8 mouse cellular contexts compared by ENCODE assay signal in the genomic region with DNA sequence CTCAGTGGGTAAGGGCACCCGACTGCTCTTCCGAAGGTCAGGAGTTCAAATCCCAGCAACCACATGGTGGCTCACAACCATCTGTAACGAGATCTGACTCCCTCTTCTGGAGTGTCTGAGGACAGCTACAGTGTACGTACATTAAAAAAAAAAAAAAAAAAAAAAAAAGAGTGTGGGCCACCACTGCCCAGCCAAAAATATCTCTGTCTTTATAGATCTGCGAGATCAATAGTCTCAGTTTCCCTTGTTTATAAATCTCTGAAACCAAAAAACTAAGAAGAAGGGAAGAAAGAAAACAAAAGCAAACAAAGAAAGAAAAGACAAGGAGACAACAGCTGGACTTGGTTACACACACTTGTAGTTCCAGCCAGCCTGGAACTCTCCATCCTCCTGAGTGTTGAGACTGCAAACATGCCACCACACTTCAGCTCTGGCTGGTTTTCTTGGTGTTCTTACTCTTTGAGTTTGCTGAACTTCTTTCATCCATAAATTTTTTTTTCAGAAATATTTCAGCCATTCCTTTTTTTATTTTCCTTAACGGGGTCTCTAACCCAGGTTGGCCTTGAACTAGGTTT. TPM values are rescaled to one million over a fixed set of nuclear protein-coding genes. Genes with fewer than 3 reads are reported as not detected.
A peak's percentile ranks its signal among the peaks of the same experiment; 100 is the strongest.
DNase-seq lines count a peak whose midpoint lies in the region; ATAC-seq and TF ChIP-seq lines count a peak whose summit lies in the region.

No protein-coding gene starts in this region.

- H3K27ac ChIP-seq in intestine, embryonic 14.5 days (ENCODE audit: low read depth): no peak overlapping the region; the same call in 1 of the 2 replicates
- H3K27ac ChIP-seq in intestine, embryonic 16.5 days (ENCODE audit: low read length): no peak overlapping the region
- H3K27ac ChIP-seq in ES-Bruce4 (ENCODE audit: insufficient read depth, low read length): peak overlapping the region; percentile 84
- peak overlapping the region; percentile 79 for H3K27ac ChIP-seq in embryonic facial prominence, embryonic 10.5 days (replicated peaks)
- no peak overlapping the region for H3K27ac ChIP-seq in kidney, embryonic 15.5 days

- ATAC-seq in intestine, embryonic 14.5 days (replicated peaks; ENCODE audit: low FRiP score, low TSS enrichment, low read depth): no peak
- ATAC-seq in intestine, embryonic 16.5 days: no peak
- ATAC-seq in kidney, embryonic 15.5 days (replicated peaks; ENCODE audit: low FRiP score): no peak

- TF ChIP-seq POLR2A in ES-Bruce4 (IDR thresholded peaks at IDR 0.05; ENCODE audit: insufficient read depth, low read length): no peak

- no peaks in the 10 kb centered on the region for H3K9me3 ChIP-seq in intestine, embryonic 14.5 days (ENCODE audit: control insufficient read depth, low read length)
- no peaks in the 10 kb centered on the region for H3K9me3 ChIP-seq in intestine, embryonic 16.5 days (ENCODE audit: control insufficient read depth, low read length)
- no peaks in the 10 kb centered on the region for H3K9me3 ChIP-seq in ES-Bruce4 (replicated peaks; ENCODE audit: control insufficient read depth, insufficient read depth, low read length, poor library complexity, severe bottlenecking)
- H3K9me3 ChIP-seq in embryonic facial prominence, embryonic 10.5 days: no peaks in the 10 kb centered on the region
- H3K9me3 ChIP-seq in kidney, embryonic 15.5 days (replicated peaks): no peaks in the 10 kb centered on the region

- H3K4me2 ChIP-seq in intestine, embryonic 14.5 days (ENCODE audit: low read length): peak overlapping the region; percentile 20; the same call in 1 of the 2 replicates
- no peak overlapping the region for H3K4me2 ChIP-seq in intestine, embryonic 16.5 days (ENCODE audit: low read depth, low read length)
- H3K4me2 ChIP-seq in kidney, embryonic 15.5 days: no peak overlapping the region

- TF ChIP-seq EP300 in ES-Bruce4 (IDR thresholded peaks at IDR 0.05; ENCODE audit: insufficient read depth, low read depth, low read length): no peak

- DNase-seq in intestine, embryonic 14.5 days (ENCODE audit: low spot score): no peak
- no peak for DNase-seq in embryonic facial prominence, embryonic 10.5 days (ENCODE audit: low spot score)
- DNase-seq in lung, adult 18-20 months: peak; percentile 34 to 42
- DNase-seq in embryo, embryonic 11 days: no peak
- no peak for DNase-seq in spleen, postnatal 10 days (ENCODE audit: low spot score in 2 of 2)

- WGBS in intestine, embryonic 14.5 days: 72% methylated on average over 6 of the region's 6 CpGs
- WGBS in intestine, embryonic 16.5 days: 69% methylated on average over 6 of the region's 6 CpGs
- 77% methylated on average over 6 of the region's 6 CpGs for WGBS in embryonic facial prominence, embryonic 10.5 days
- WGBS in kidney, embryonic 15.5 days: 75% methylated on average over 6 of the region's 6 CpGs

- peaks cover 17% of the 10 kb centered on the region for H3K4me1 ChIP-seq in intestine, embryonic 14.5 days (replicated peaks; ENCODE audit: control insufficient read depth, insufficient read depth, low read length)
- peaks cover 19% of the 10 kb centered on the region for H3K4me1 ChIP-seq in intestine, embryonic 16.5 days (ENCODE audit: control insufficient read depth, insufficient read depth, low read length)
- H3K4me1 ChIP-seq in ES-Bruce4 (ENCODE audit: control insufficient read depth, insufficient read depth, low read length): no peaks in the 10 kb centered on the region
- H3K4me1 ChIP-seq in embryonic facial prominence, embryonic 10.5 days: peaks cover 32% of the 10 kb centered on the region
- peaks cover 29% of the 10 kb centered on the region for H3K4me1 ChIP-seq in kidney, embryonic 15.5 days

- H3K9ac ChIP-seq in intestine, embryonic 14.5 days (ENCODE audit: low read length): no peak overlapping the region
- H3K9ac ChIP-seq in intestine, embryonic 16.5 days (ENCODE audit: low read depth, low read length): no peak overlapping the region
- H3K9ac ChIP-seq in ES-Bruce4 (ENCODE audit: low read depth, poor library complexity, severe bottlenecking): peak overlapping the region; percentile 36; the same call in 1 of the 2 replicates
- no peak overlapping the region for H3K9ac ChIP-seq in kidney, embryonic 15.5 days

- no peaks in the 10 kb centered on the region for H3K36me3 ChIP-seq in intestine, embryonic 14.5 days (ENCODE audit: control insufficient read depth, insufficient read depth, low read length)
- H3K36me3 ChIP-seq in intestine, embryonic 16.5 days (ENCODE audit: control insufficient read depth, insufficient read depth, low read length): peaks cover 4% of the 10 kb centered on the region; the same call in 1 of the 2 replicates
- no peaks in the 10 kb centered on the region for H3K36me3 ChIP-seq in ES-Bruce4 (ENCODE audit: control insufficient read depth, insufficient read depth, low read length, poor library complexity, severe bottlenecking)
- H3K36me3 ChIP-seq in embryonic facial prominence, embryonic 10.5 days (replicated peaks): peaks cover 5% of the 10 kb centered on the region
- H3K36me3 ChIP-seq in kidney, embryonic 15.5 days: peaks cover 5% of the 10 kb centered on the region

- H3K27me3 ChIP-seq in intestine, embryonic 14.5 days (replicated peaks; ENCODE audit: control insufficient read depth, insufficient read depth, low read length): no peaks in the 10 kb centered on the region
- H3K27me3 ChIP-seq in intestine, embryonic 16.5 days (replicated peaks; ENCODE audit: control insufficient read depth, insufficient read depth, low read length): no peaks in the 10 kb centered on the region
- H3K27me3 ChIP-seq in ES-Bruce4 (ENCODE audit: control insufficient read depth, insufficient read depth, low read length, poor library complexity, severe bottlenecking): no peaks in the 10 kb centered on the region
- H3K27me3 ChIP-seq in embryonic facial prominence, embryonic 10.5 days (replicated peaks; ENCODE audit: low read depth, poor library complexity, severe bottlenecking): no peaks in the 10 kb centered on the region
- H3K27me3 ChIP-seq in kidney, embryonic 15.5 days: no peaks in the 10 kb centered on the region

- H3K4me3 ChIP-seq in intestine, embryonic 14.5 days (ENCODE audit: low read depth, low read length): no peak overlapping the region
- H3K4me3 ChIP-seq in intestine, embryonic 16.5 days (ENCODE audit: low read length): no peak overlapping the region
- no peak overlapping the region for H3K4me3 ChIP-seq in ES-Bruce4 (ENCODE audit: low read depth, low read length)
- H3K4me3 ChIP-seq in embryonic facial prominence, embryonic 10.5 days: peak overlapping the region; percentile 13; the same call in 1 of the 2 replicates
- H3K4me3 ChIP-seq in kidney, embryonic 15.5 days (replicated peaks): no peak overlapping the region

- no peak for TF ChIP-seq CTCF in ES-Bruce4 (IDR thresholded peaks at IDR 0.05; ENCODE audit: low read depth, low read length)

RNA-seq across cellular contexts. Expression of a gene that starts 3.2 kb away (rescaled TPM):
- polyA plus RNA-seq in intestine, embryonic 14.5 days (2014; fragmentation: Nextera tagmentation; extraction: Ambion mirVana): 83.0 and 89.8 TPM in 2 replicates
- 78.6 and 82.0 TPM in 2 replicates for polyA plus RNA-seq in intestine, embryonic 16.5 days (2015; fragmentation: Nextera tagmentation; extraction: Ambion mirVana)
- polyA plus RNA-seq in ES-Bruce4 (2011; ENCODE audit: insufficient read depth, insufficient read length, low read depth, missing spikeins): 56.7 and 66.9 TPM in 2 replicates
- 96.6 and 101 TPM in 2 replicates for polyA plus RNA-seq in embryonic facial prominence, embryonic 10.5 days (2016; fragmentation: Nextera tagmentation; extraction: Ambion mirVana)
- 74.2 and 87.2 TPM in 2 replicates for polyA plus RNA-seq in kidney, embryonic 15.5 days (2015; fragmentation: Nextera tagmentation; extraction: Ambion mirVana)

RNA-seq across cellular contexts. Expression of a gene that starts 15.3 kb away (rescaled TPM):
- 221 and 245 TPM in 2 replicates for polyA plus RNA-seq in intestine, embryonic 14.5 days (2014; fragmentation: Nextera tagmentation; extraction: Ambion mirVana)
- 164 and 179 TPM in 2 replicates for polyA plus RNA-seq in intestine, embryonic 16.5 days (2015; fragmentation: Nextera tagmentation; extraction: Ambion mirVana)
- polyA plus RNA-seq in ES-Bruce4 (2011; ENCODE audit: insufficient read depth, insufficient read length, low read depth, missing spikeins): 92.0 and 95.2 TPM in 2 replicates
- 265 and 272 TPM in 2 replicates for polyA plus RNA-seq in embryonic facial prominence, embryonic 10.5 days (2016; fragmentation: Nextera tagmentation; extraction: Ambion mirVana)
- 200 and 215 TPM in 2 replicates for polyA plus RNA-seq in kidney, embryonic 15.5 days (2015; fragmentation: Nextera tagmentation; extraction: Ambion mirVana)

RNA-seq across cellular contexts. Expression of a gene that starts 15.4 kb away (rescaled TPM):
- polyA plus RNA-seq in intestine, embryonic 14.5 days (2014; fragmentation: Nextera tagmentation; extraction: Ambion mirVana): 23.8 and 28.3 TPM in 2 replicates
- polyA plus RNA-seq in intestine, embryonic 16.5 days (2015; fragmentation: Nextera tagmentation; extraction: Ambion mirVana): 40.6 and 40.7 TPM in 2 replicates
- 8.9 and 9.3 TPM in 2 replicates for polyA plus RNA-seq in ES-Bruce4 (2011; ENCODE audit: insufficient read depth, insufficient read length, low read depth, missing spikeins)
- 40.0 and 42.1 TPM in 2 replicates for polyA plus RNA-seq in embryonic facial prominence, embryonic 10.5 days (2016; fragmentation: Nextera tagmentation; extraction: Ambion mirVana)
- polyA plus RNA-seq in kidney, embryonic 15.5 days (2015; fragmentation: Nextera tagmentation; extraction: Ambion mirVana): 36.5 and 39.9 TPM in 2 replicates

RNA-seq across cellular contexts. Expression of a gene that starts 24.9 kb away (rescaled TPM):
- polyA plus RNA-seq in intestine, embryonic 14.5 days (2014; fragmentation: Nextera tagmentation; extraction: Ambion mirVana): 106 and 115 TPM in 2 replicates
- 42.0 and 47.6 TPM in 2 replicates for polyA plus RNA-seq in intestine, embryonic 16.5 days (2015; fragmentation: Nextera tagmentation; extraction: Ambion mirVana)
- 114 and 127 TPM in 2 replicates for polyA plus RNA-seq in ES-Bruce4 (2011; ENCODE audit: insufficient read depth, insufficient read length, low read depth, missing spikeins)
- 121 and 132 TPM in 2 replicates for polyA plus RNA-seq in embryonic facial prominence, embryonic 10.5 days (2016; fragmentation: Nextera tagmentation; extraction: Ambion mirVana)
- polyA plus RNA-seq in kidney, embryonic 15.5 days (2015; fragmentation: Nextera tagmentation; extraction: Ambion mirVana): 44.1 and 51.8 TPM in 2 replicates

RNA-seq across cellular contexts. Expression of a gene that starts 36.8 kb away (rescaled TPM):
- polyA plus RNA-seq in intestine, embryonic 14.5 days (2014; fragmentation: Nextera tagmentation; extraction: Ambion mirVana): 7.8 and 9.4 TPM in 2 replicates
- 5.9 and 7.6 TPM in 2 replicates for polyA plus RNA-seq in intestine, embryonic 16.5 days (2015; fragmentation: Nextera tagmentation; extraction: Ambion mirVana)
- polyA plus RNA-seq in ES-Bruce4 (2011; ENCODE audit: insufficient read depth, insufficient read length, low read depth, missing spikeins): 56.2 and 85.9 TPM in 2 replicates
- 10.5 and 11.6 TPM in 2 replicates for polyA plus RNA-seq in embryonic facial prominence, embryonic 10.5 days (2016; fragmentation: Nextera tagmentation; extraction: Ambion mirVana)
- polyA plus RNA-seq in kidney, embryonic 15.5 days (2015; fragmentation: Nextera tagmentation; extraction: Ambion mirVana): 3.8 and 6.1 TPM in 2 replicates

Comparison
In these comparisons a context has a peak if more than half of its experiments do, and no peak if none do; other contexts are left out.
1. DNase-seq: peak in lung, adult 18-20 months (2 of 2); none in intestine, embryonic 14.5 days (single experiment), embryonic facial prominence, embryonic 10.5 days (single experiment), embryo, embryonic 11 days (single experiment) and spleen, postnatal 10 days (0 of 2).
2. H3K27ac ChIP-seq: peak in ES-Bruce4 (single experiment) and embryonic facial prominence, embryonic 10.5 days (single experiment); none in intestine, embryonic 14.5 days (single experiment), intestine, embryonic 16.5 days (single experiment) and kidney, embryonic 15.5 days (single experiment).